Mouse (Mus musculus) C2C12 (cell line): ENCODE measurements around the gene Tgm7.

Experiments
- CEBPB ChIP-seq: IDR thresholded peaks from one replicate; pipeline ENCODE4 v1.6.1; 2011; ENCODE audit warnings: low read depth, mild to moderate bottlenecking, control low read depth, moderate library complexity
- CTCF ChIP-seq: IDR thresholded peaks from one replicate; pipeline ENCODE4 v1.5.1; 2011; ENCODE audit not compliant: control insufficient read depth, insufficient read depth, insufficient read length
- FOSL1 ChIP-seq: IDR thresholded peaks from one replicate; pipeline ENCODE4 v1.8.0; 2011; ENCODE audit warnings: mild to moderate bottlenecking, low read length; ENCODE audit not compliant: poor library complexity, insufficient read depth, severe bottlenecking
- MAX ChIP-seq: IDR thresholded peaks from one replicate; pipeline ENCODE4 v1.6.1; 2011; ENCODE audit warnings: mild to moderate bottlenecking, control low read depth
- MYOD1 ChIP-seq: IDR thresholded peaks from one replicate; pipeline ENCODE4 v1.6.1; 2011; ENCODE audit warnings: low read depth; ENCODE audit not compliant: control insufficient read depth, insufficient read length
- MYOG ChIP-seq: IDR thresholded peaks from one replicate; pipeline ENCODE4 v1.6.1; 2011; ENCODE audit not compliant: control insufficient read depth, insufficient read length; ENCODE audit errors: extremely low read depth
- USF1 ChIP-seq: IDR thresholded peaks from one replicate; pipeline ENCODE4 v1.6.1; 2011; ENCODE audit warnings: low read depth, mild to moderate bottlenecking, control low read depth, moderate library complexity

DNA sequence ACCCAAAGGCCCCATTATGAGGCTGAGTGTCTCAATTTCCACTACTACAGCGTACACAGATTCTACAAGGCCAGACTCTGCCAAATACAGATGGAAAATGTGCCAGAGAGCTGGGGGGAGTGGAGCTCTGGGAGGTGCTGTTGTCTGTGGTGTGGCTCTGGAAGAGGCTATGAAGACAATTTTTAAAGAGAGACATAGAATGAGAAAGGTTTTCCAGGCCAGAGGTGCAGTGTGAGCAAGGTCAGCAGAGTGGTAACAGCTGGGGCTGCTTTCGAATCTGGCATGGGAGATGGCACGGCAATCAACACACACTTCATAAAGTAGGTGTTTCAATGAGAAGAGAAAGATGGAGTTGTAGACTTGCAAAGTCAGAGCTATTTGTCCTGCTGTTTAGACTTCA is 9.7 kb upstream of the Tgm7 start:
- TF ChIP-seq CTCF: no peak
- TF ChIP-seq MAX: no peak
- TF ChIP-seq CEBPB: no peak
- no peak for TF ChIP-seq MYOD1
- no peak for TF ChIP-seq USF1
- TF ChIP-seq FOSL1: no peak
- TF ChIP-seq MYOG: no peak
